Mouse (Mus musculus) frontal cortex, postnatal 25 days (tissue): ENCODE measurements at regions not wholly inside any gene's neighbourhood (a gene's known extent, or its start where the extent isn't known, plus 50 kb on each side); places are given as distances from the start of the nearest gene placed in this dataset.

Experiments used
- DNase-seq, 2 experiments: peaks; one replicate each; pipeline ENCODE4 v3.0.0; 2022; ENCODE audit warnings: low spot score in 2 of 2

GRCm38 (mm10) chr4:10774557-10775215, 99.6 kb upstream of the 2610301B20Rik start:
- DNase-seq = no peak

GRCm38 (mm10) chr4:10786701-10787100, 87.6 kb upstream of the 2610301B20Rik start:
- DNase-seq = no peak

- no peak for DNase-seq
Measured at GRCm38 (mm10) chr4:10788306-10788705, 86.0 kb upstream of the 2610301B20Rik start.

- no peak for DNase-seq
Measured at GRCm38 (mm10) chr4:10789141-10789540, 85.2 kb upstream of the 2610301B20Rik start.

- DNase-seq = no peak
Measured at GRCm38 (mm10) chr4:10792628-10793027, 81.7 kb upstream of the 2610301B20Rik start.

- no peak for DNase-seq
Measured at GRCm38 (mm10) chr4:10794471-10794870, 79.8 kb upstream of the 2610301B20Rik start.

GRCm38 (mm10) chr4:10800780-10801553, 73.3 kb upstream of the 2610301B20Rik start:
- peak in 1 of 2 experiments; percentile 4 for DNase-seq

GRCm38 (mm10) chr4:10804735-10805134, 69.6 kb upstream of the 2610301B20Rik start:
- no peak for DNase-seq

- DNase-seq = no peak
Measured at GRCm38 (mm10) chr4:10807260-10807659, 67.0 kb upstream of the 2610301B20Rik start.

- no peak for DNase-seq
Measured at GRCm38 (mm10) chr4:10812931-10813330, 61.4 kb upstream of the 2610301B20Rik start.
